Mouse (Mus musculus) midbrain, embryonic 15.5 days (tissue): ENCODE measurements at regions not wholly inside any gene's neighbourhood (a gene's known extent, or its start where the extent isn't known, plus 50 kb on each side); places are given as distances from the start of the nearest gene placed in this dataset.

Source experiments
- ATAC-seq: fragments of 200-750 bp; cut with Nextera tagmentation; replicated peaks from 2 replicates; pipeline ENCODE4 v1.8.0; 2017; ENCODE audit warnings: moderate TSS enrichment
- H3K27ac ChIP-seq: fragments of 300-500 bp; sonication (generic); 2 replicates; pipeline ENCODE4 v1.5.1; 2015; ENCODE audit warnings: mild to moderate bottlenecking, inconsistent platforms
- H3K27me3 ChIP-seq: fragments of 300-500 bp; sonication (generic); replicated peaks from 2 replicates; pipeline ENCODE4 v1.6.1; 2015; ENCODE audit warnings: inconsistent platforms
- H3K36me3 ChIP-seq: fragments of 300-500 bp; sonication (generic); replicated peaks from 2 replicates; pipeline ENCODE4 v1.6.1; 2015; ENCODE audit warnings: inconsistent platforms
- H3K4me1 ChIP-seq: fragments of 300-500 bp; sonication (generic); 2 replicates; pipeline ENCODE4 v1.6.1; 2015; ENCODE audit warnings: inconsistent platforms
- H3K4me2 ChIP-seq: fragments of 300-500 bp; sonication (generic); 2 replicates; pipeline ENCODE4 v1.6.1; 2015; ENCODE audit warnings: inconsistent platforms, mild to moderate bottlenecking, moderate library complexity
- H3K4me3 ChIP-seq: fragments of 300-500 bp; sonication (generic); 2 replicates; pipeline ENCODE4 v1.5.1; 2015; ENCODE audit warnings: mild to moderate bottlenecking, inconsistent platforms
- H3K9ac ChIP-seq: fragments of 300-500 bp; sonication (generic); 2 replicates; pipeline ENCODE4 v1.6.1; 2015; ENCODE audit warnings: mild to moderate bottlenecking, inconsistent platforms
- H3K9me3 ChIP-seq: fragments of 300-500 bp; sonication (generic); 2 replicates; pipeline ENCODE4 v1.6.1; 2016; ENCODE audit warnings: inconsistent platforms
- WGBS: fragments of 180-500 bp; shearing (Covaris S2); methylation state at CpG from one replicate; pipeline ENCODE4 v1.1.7; 2015; ENCODE audit warnings: mixed read lengths; 5-methylcytosine and 5-hydroxymethylcytosine counted together

GRCm38 (mm10) chr3:148462791-148463190 is 527.6 kb downstream of the Adgrl2 start:
- WGBS = 71% methylated on average over 10 of the region's 10 CpGs
- Histone ChIP-seq H3K4me3 (no peak overlapping the region), H3K36me3 (no peaks in the 10 kb centered on the region), H3K27ac (no peak overlapping the region), H3K9me3 (no peaks in the 10 kb centered on the region), H3K4me1 (no peaks in the 10 kb centered on the region), H3K9ac (no peak overlapping the region), H3K27me3 (no peaks in the 10 kb centered on the region), H3K4me2 (no peak overlapping the region)
- ATAC-seq = no peak

GRCm38 (mm10) chr3:148448888-148449287 is 541.5 kb downstream of the Adgrl2 start:
- no peak overlapping the region for H3K4me2 ChIP-seq
- no peak overlapping the region for H3K27ac ChIP-seq
- H3K9ac ChIP-seq = no peak overlapping the region
- ATAC-seq = no peak
- no peaks in the 10 kb centered on the region for H3K36me3 ChIP-seq
- H3K27me3 ChIP-seq = no peaks in the 10 kb centered on the region
- no peaks in the 10 kb centered on the region for H3K9me3 ChIP-seq
- H3K4me1 ChIP-seq = no peaks in the 10 kb centered on the region
- no peak overlapping the region for H3K4me3 ChIP-seq
- 58% methylated on average over 3 of the region's 3 CpGs for WGBS

GRCm38 (mm10) chr3:148448465-148448864 is 541.9 kb downstream of the Adgrl2 start:
- Histone ChIP-seq H3K4me1 (no peaks in the 10 kb centered on the region), H3K4me3 (no peak overlapping the region), H3K9me3 (no peaks in the 10 kb centered on the region), H3K9ac (no peak overlapping the region), H3K27me3 (no peaks in the 10 kb centered on the region), H3K4me2 (no peak overlapping the region), H3K36me3 (no peaks in the 10 kb centered on the region), H3K27ac (no peak overlapping the region)
- ATAC-seq = peak; percentile 74; the same call in 1 of the 2 replicates
- WGBS = 13% methylated on average over 1 of the region's 1 CpGs

- no peaks in the 10 kb centered on the region for H3K36me3 ChIP-seq
- no peak overlapping the region for H3K4me2 ChIP-seq
- no peaks in the 10 kb centered on the region for H3K9me3 ChIP-seq
- no peaks in the 10 kb centered on the region for H3K27me3 ChIP-seq
- H3K4me1 ChIP-seq = no peaks in the 10 kb centered on the region
- no peak overlapping the region for H3K4me3 ChIP-seq
- no peak for ATAC-seq
- no peak overlapping the region for H3K9ac ChIP-seq
- WGBS = 94% methylated on average over 1 of the region's 1 CpGs
- no peak overlapping the region for H3K27ac ChIP-seq
Observed at GRCm38 (mm10) chr3:148446845-148447244, 543.5 kb downstream of the Adgrl2 start.

- H3K4me1 ChIP-seq = no peaks in the 10 kb centered on the region
- no peak overlapping the region for H3K9ac ChIP-seq
- no peak for ATAC-seq
- no peak overlapping the region for H3K4me2 ChIP-seq
- H3K27ac ChIP-seq = no peak overlapping the region
- no peaks in the 10 kb centered on the region for H3K9me3 ChIP-seq
- no peaks in the 10 kb centered on the region for H3K36me3 ChIP-seq
- H3K27me3 ChIP-seq = no peaks in the 10 kb centered on the region
- H3K4me3 ChIP-seq = no peak overlapping the region
- 71% methylated on average over 3 of the region's 3 CpGs for WGBS
Observed at GRCm38 (mm10) chr3:148443012-148443411, 547.3 kb downstream of the Adgrl2 start.

- H3K4me1 ChIP-seq = no peaks in the 10 kb centered on the region
- WGBS = 81% methylated on average over 4 of the region's 4 CpGs
- no peak for ATAC-seq
- H3K4me2 ChIP-seq = no peak overlapping the region
- H3K4me3 ChIP-seq = no peak overlapping the region
- H3K27ac ChIP-seq = no peak overlapping the region
- H3K9me3 ChIP-seq = no peaks in the 10 kb centered on the region
- no peak overlapping the region for H3K9ac ChIP-seq
- no peaks in the 10 kb centered on the region for H3K27me3 ChIP-seq
- H3K36me3 ChIP-seq = no peaks in the 10 kb centered on the region
Observed at GRCm38 (mm10) chr3:148434033-148434432, 556.3 kb downstream of the Adgrl2 start.

- no peaks in the 10 kb centered on the region for H3K27me3 ChIP-seq
- no peaks in the 10 kb centered on the region for H3K36me3 ChIP-seq
- no peak overlapping the region for H3K27ac ChIP-seq
- ATAC-seq = no peak
- no peak overlapping the region for H3K4me2 ChIP-seq
- H3K9me3 ChIP-seq = no peaks in the 10 kb centered on the region
- no peak overlapping the region for H3K4me3 ChIP-seq
- H3K4me1 ChIP-seq = no peaks in the 10 kb centered on the region
- H3K9ac ChIP-seq = no peak overlapping the region
- WGBS = 70% methylated on average over 10 of the region's 10 CpGs
Observed at GRCm38 (mm10) chr3:148429012-148429865, 561.1 kb downstream of the Adgrl2 start.

GRCm38 (mm10) chr3:148424089-148424488 is 566.3 kb downstream of the Adgrl2 start:
- ATAC-seq = no peak
- H3K4me2 ChIP-seq = no peak overlapping the region
- WGBS = 64% methylated on average over 4 of the region's 4 CpGs

GRCm38 (mm10) chr3:148423383-148423782 is 567.0 kb downstream of the Adgrl2 start:
- H3K9me3 ChIP-seq = no peaks in the 10 kb centered on the region
- 95% methylated on average over 1 of the region's 1 CpGs for WGBS
- no peak overlapping the region for H3K4me3 ChIP-seq
- no peaks in the 10 kb centered on the region for H3K27me3 ChIP-seq
- H3K27ac ChIP-seq = no peak overlapping the region
- H3K36me3 ChIP-seq = no peaks in the 10 kb centered on the region
- no peak overlapping the region for H3K4me2 ChIP-seq
- no peak for ATAC-seq
- no peaks in the 10 kb centered on the region for H3K4me1 ChIP-seq
- H3K9ac ChIP-seq = no peak overlapping the region

More at GRCm38 (mm10) chr3:148424089-148424488, 566.3 kb downstream of the Adgrl2 start:
- H3K27ac ChIP-seq = no peak overlapping the region
- H3K4me1 ChIP-seq = no peaks in the 10 kb centered on the region
- no peaks in the 10 kb centered on the region for H3K27me3 ChIP-seq
- no peak overlapping the region for H3K9ac ChIP-seq
- no peaks in the 10 kb centered on the region for H3K36me3 ChIP-seq
- no peak overlapping the region for H3K4me3 ChIP-seq
- H3K9me3 ChIP-seq = no peaks in the 10 kb centered on the region

GRCm38 (mm10) chr3:148422720-148423119 is 567.6 kb downstream of the Adgrl2 start:
- Histone ChIP-seq H3K9me3 (no peaks in the 10 kb centered on the region), H3K4me3 (no peak overlapping the region)
- 84% methylated on average over 3 of the region's 3 CpGs for WGBS

GRCm38 (mm10) chr3:148422205-148422604 is 568.1 kb downstream of the Adgrl2 start:
- WGBS = 80% methylated on average over 2 of the region's 2 CpGs

More at GRCm38 (mm10) chr3:148422720-148423119, 567.6 kb downstream of the Adgrl2 start:
- no peak overlapping the region for H3K27ac ChIP-seq
- no peaks in the 10 kb centered on the region for H3K27me3 ChIP-seq
- H3K36me3 ChIP-seq = no peaks in the 10 kb centered on the region
- no peak overlapping the region for H3K9ac ChIP-seq
- no peaks in the 10 kb centered on the region for H3K4me1 ChIP-seq
- H3K4me2 ChIP-seq = no peak overlapping the region
- no peak for ATAC-seq

GRCm38 (mm10) chr3:148420303-148420702 is 570.1 kb downstream of the Adgrl2 start:
- H3K4me3 ChIP-seq = no peak overlapping the region
- no peaks in the 10 kb centered on the region for H3K4me1 ChIP-seq
- H3K27me3 ChIP-seq = no peaks in the 10 kb centered on the region
- H3K9me3 ChIP-seq = no peaks in the 10 kb centered on the region
- no peaks in the 10 kb centered on the region for H3K36me3 ChIP-seq
- WGBS = 93% methylated on average over 5 of the region's 5 CpGs
- ATAC-seq = no peak
- H3K9ac ChIP-seq = no peak overlapping the region
- H3K27ac ChIP-seq = no peak overlapping the region
- H3K4me2 ChIP-seq = no peak overlapping the region

More at GRCm38 (mm10) chr3:148422205-148422604, 568.1 kb downstream of the Adgrl2 start:
- Histone ChIP-seq H3K36me3 (no peaks in the 10 kb centered on the region), H3K9me3 (no peaks in the 10 kb centered on the region), H3K27ac (no peak overlapping the region), H3K27me3 (no peaks in the 10 kb centered on the region), H3K9ac (no peak overlapping the region), H3K4me3 (no peak overlapping the region), H3K4me2 (no peak overlapping the region), H3K4me1 (no peaks in the 10 kb centered on the region)
- ATAC-seq = no peak
